Mouse (Mus musculus) midbrain, postnatal 0 days (tissue): ENCODE results near the gene Srebf1. TPM values are rescaled to one million over a fixed set of nuclear protein-coding genes. Genes with fewer than 3 reads are reported as not detected.

Source experiments
- ATAC-seq: fragments of 200-750 bp; cut with Nextera tagmentation; 2 replicates; pipeline ENCODE4 v1.8.0; 2017; ENCODE audit warnings: moderate number of reproducible peaks, mild to moderate bottlenecking, moderate TSS enrichment, moderate library complexity; ENCODE audit not compliant: low FRiP score
- DNase-seq: peaks from one replicate; pipeline ENCODE4 v3.0.0-alpha.2; 2015; ENCODE audit warnings: low spot score
- H3K27ac ChIP-seq: fragments of 300-500 bp; sonication (generic); 2 replicates; pipeline ENCODE4 v1.5.1; 2014; ENCODE audit warnings: low read depth, mild to moderate bottlenecking, low read length, mixed read lengths
- H3K27me3 ChIP-seq: fragments of 300-500 bp; sonication (generic); 2 replicates; pipeline ENCODE4 v1.6.1; 2014; ENCODE audit warnings: low read length, control low read depth, mixed read lengths; ENCODE audit not compliant: insufficient read depth
- H3K36me3 ChIP-seq: fragments of 300-500 bp; sonication (generic); 2 replicates; pipeline ENCODE4 v1.6.1; 2014; ENCODE audit warnings: low read length, control low read depth, mixed read lengths; ENCODE audit not compliant: insufficient read depth
- H3K4me1 ChIP-seq: fragments of 300-500 bp; sonication (generic); 2 replicates; pipeline ENCODE4 v1.6.1; 2014; ENCODE audit warnings: mild to moderate bottlenecking, control low read depth, antibody characterized with exemption, low read length, mixed read lengths; ENCODE audit not compliant: insufficient read depth
- H3K4me2 ChIP-seq: fragments of 300-500 bp; sonication (generic); 2 replicates; pipeline ENCODE4 v1.6.1; 2014; ENCODE audit warnings: low read depth, mild to moderate bottlenecking, low read length, mixed read lengths; ENCODE audit not compliant: poor library complexity, severe bottlenecking
- H3K4me3 ChIP-seq: fragments of 300-500 bp; sonication (generic); 2 replicates; pipeline ENCODE4 v1.5.1; 2014; ENCODE audit warnings: low read depth, mild to moderate bottlenecking, low read length, moderate library complexity
- H3K9ac ChIP-seq: fragments of 300-500 bp; sonication (generic); replicated peaks from 2 replicates; pipeline ENCODE4 v1.6.1; 2014; ENCODE audit warnings: mild to moderate bottlenecking, low read length, moderate library complexity, mixed read lengths; ENCODE audit not compliant: poor library complexity, severe bottlenecking
- H3K9me3 ChIP-seq: fragments of 300-500 bp; sonication (generic); 2 replicates; pipeline ENCODE4 v1.6.1; 2016; ENCODE audit warnings: low read length, control low read depth
- CTCF ChIP-seq: IDR thresholded peaks from 2 replicates; pipeline ENCODE4 v1.5.1; 2016; ENCODE audit warnings: antibody characterized with exemption, mild to moderate bottlenecking
- WGBS: fragments of 180-500 bp; shearing (Covaris S2); extraction: QIAGEN DNeasy Blood & Tissue Kit; methylation state at CpG from one replicate; pipeline ENCODE4 v1.1.7; 2014; 5-methylcytosine and 5-hydroxymethylcytosine counted together
- polyA plus RNA-seq: library from polyadenylated mRNA; unstranded; fragments of >200 nt; fragmentation: Nextera tagmentation; extraction: Ambion mirVana; gene quantifications from 2 replicates; pipeline ENCODE4 v1.2.1, GENCODE M21; 2015
- total RNA-seq: library from RNA; depleted of rRNA; stranded (reverse); fragments of >200 nt; gene quantifications from 2 replicates; pipeline ENCODE4 v1.2.3, GENCODE M21; 2014

Srebf1 gene
- total and polyA plus RNA-seq, 2 experiments from 2014 or later = 34.5 to 96.5 TPM

- H3K4me1 ChIP-seq = 0 out of 2 replicates have a peak, but pooled peaks cover 5% of the 10 kb centered on the region
- H3K4me3 ChIP-seq = no peak overlapping the region
- H3K4me2 ChIP-seq = no peak overlapping the region
- no peaks in the 10 kb centered on the region for H3K27me3 ChIP-seq
- TF ChIP-seq CTCF = no peak
- no peak for DNase-seq
- H3K9me3 ChIP-seq = no peaks in the 10 kb centered on the region
- no peak for ATAC-seq
- no peaks in the 10 kb centered on the region for H3K36me3 ChIP-seq
- no peak overlapping the region for H3K27ac ChIP-seq
- H3K9ac ChIP-seq = no peak overlapping the region
- WGBS = 93% methylated on average over 7 of the region's 7 CpGs
Measured at GRCm38 (mm10) chr11:60217467-60217866, 4.9 kb downstream of the Srebf1 start.

GRCm38 (mm10) chr11:60216671-60217070 lies 5.7 kb downstream of the Srebf1 start:
- no peaks in the 10 kb centered on the region for H3K27me3 ChIP-seq
- DNase-seq (no peak), ATAC-seq (no peak)
- no peaks in the 10 kb centered on the region for H3K9me3 ChIP-seq
- no peak overlapping the region for H3K4me2 ChIP-seq
- 82% methylated on average over 1 of the region's 1 CpGs for WGBS
- 0 out of 2 replicates have a peak, but pooled peaks cover 5% of the 10 kb centered on the region for H3K4me1 ChIP-seq
- H3K4me3 ChIP-seq = no peak overlapping the region
- no peak for TF ChIP-seq CTCF
- no peak overlapping the region for H3K27ac ChIP-seq
- H3K9ac ChIP-seq = no peak overlapping the region
- no peaks in the 10 kb centered on the region for H3K36me3 ChIP-seq

- ATAC-seq = no peak
- no peak for DNase-seq
- Histone ChIP-seq H3K4me3 (no peak overlapping the region), H3K4me1 (peaks cover 15% of the 10 kb centered on the region), H3K9ac (no peak overlapping the region), H3K36me3 (no peaks in the 10 kb centered on the region), H3K27ac (no peak overlapping the region), H3K27me3 (no peaks in the 10 kb centered on the region), H3K9me3 (no peaks in the 10 kb centered on the region), H3K4me2 (no peak overlapping the region)
- 60% methylated on average over 6 of the region's 6 CpGs for WGBS
- TF ChIP-seq CTCF = no peak
Measured at GRCm38 (mm10) chr11:60213266-60213665, 9.1 kb downstream of the Srebf1 start.

GRCm38 (mm10) chr11:60211761-60212160 lies 10.6 kb downstream of the Srebf1 start:
- Histone ChIP-seq H3K36me3 (no peaks in the 10 kb centered on the region), H3K4me1 (peaks cover 17% of the 10 kb centered on the region), H3K4me2 (no peak overlapping the region), H3K27ac (no peak overlapping the region), H3K27me3 (no peaks in the 10 kb centered on the region), H3K4me3 (no peak overlapping the region), H3K9ac (no peak overlapping the region), H3K9me3 (no peaks in the 10 kb centered on the region)
- WGBS = 58% methylated on average over 12 of the region's 12 CpGs
- no peak for ATAC-seq
- DNase-seq = no peak
- TF ChIP-seq CTCF = no peak

GRCm38 (mm10) chr11:60211152-60211551 lies 11.2 kb downstream of the Srebf1 start:
- H3K36me3 ChIP-seq = no peaks in the 10 kb centered on the region

GRCm38 (mm10) chr11:60210305-60210724 lies 12.1 kb downstream of the Srebf1 start:
- ATAC-seq (peak; percentile 82), DNase-seq (peak; percentile 94)
- no peaks in the 10 kb centered on the region for H3K27me3 ChIP-seq
- peak overlapping the region; percentile 76 for H3K27ac ChIP-seq
- peak overlapping the region; percentile 64 for H3K9ac ChIP-seq
- H3K4me1 ChIP-seq = peaks cover 17% of the 10 kb centered on the region
- H3K4me2 ChIP-seq = peak overlapping the region; percentile 70
- peaks cover 5% of the 10 kb centered on the region; the same call in 1 of the 2 replicates for H3K36me3 ChIP-seq
- TF ChIP-seq CTCF = no peak
- H3K4me3 ChIP-seq = peak overlapping the region; percentile 39
- under 1% methylated on average over 40 of the region's 47 CpGs for WGBS
- no peaks in the 10 kb centered on the region for H3K9me3 ChIP-seq

More at GRCm38 (mm10) chr11:60211152-60211551, 11.2 kb downstream of the Srebf1 start:
- peak overlapping the region; percentile 76 for H3K27ac ChIP-seq
- 65% methylated on average over 3 of the region's 3 CpGs for WGBS
- H3K4me3 ChIP-seq = no peak overlapping the region
- peaks cover 17% of the 10 kb centered on the region for H3K4me1 ChIP-seq
- no peaks in the 10 kb centered on the region for H3K27me3 ChIP-seq
- no peak overlapping the region for H3K9ac ChIP-seq
- peak overlapping the region; percentile 70; the same call in 1 of the 2 replicates for H3K4me2 ChIP-seq
- no peak for DNase-seq
- no peaks in the 10 kb centered on the region for H3K9me3 ChIP-seq
- no peak for ATAC-seq
- TF ChIP-seq CTCF = no peak
